Comparison of ENCODE assay signal across 19 mouse cellular contexts in the genomic region with DNA sequence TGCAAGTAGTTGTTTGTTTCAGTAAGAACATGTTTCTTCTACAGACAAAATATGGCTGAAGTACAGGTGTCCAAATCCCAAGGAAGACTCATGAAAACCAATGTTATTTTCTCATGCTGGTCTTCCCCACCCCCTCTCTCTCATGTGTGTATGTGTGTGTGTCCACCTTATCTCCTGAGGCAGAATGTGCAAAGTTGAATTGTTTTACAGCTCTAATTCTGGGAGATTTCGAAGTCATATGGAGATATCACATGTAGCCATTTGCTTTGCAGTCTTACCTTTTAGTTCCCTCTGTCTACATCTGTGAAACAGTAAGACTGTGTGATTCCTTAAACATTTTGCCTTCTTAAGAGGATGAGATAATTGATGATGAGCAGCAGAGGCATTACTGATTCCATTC.
A peak's percentile ranks its signal among the peaks of the same experiment; 100 is the strongest.
DNase-seq lines count a peak whose midpoint lies in the region; ATAC-seq and TF ChIP-seq lines count a peak whose summit lies in the region.
"Had no signal": no experiment of that assay in that cellular context is flagged by ENCODE, and none has a peak within 500 bp of the region (broad histone marks: within the 10 kb centered on the region; RNA-seq: fewer than 3 reads in every experiment).

No protein-coding gene starts in this region.

- no peak for DNase-seq in kidney, adult 2 months
- DNase-seq: adrenal gland, adult 2 months; adrenal gland, adult 8-10 months; adrenal gland, postnatal 10 days; adrenal gland, postnatal 14 days; adrenal gland, postnatal 25 days; adrenal gland, postnatal 36 days; B cell, adult 2 months; cerebellum, adult 11 months; cerebellum, adult 11-12 months; cerebellum, adult 18-20 months had no signal

- H3K36me3 ChIP-seq in intestine, embryonic 15.5 days: no peaks in the 10 kb centered on the region
- H3K36me3 ChIP-seq in intestine, postnatal 0 days (ENCODE audit: control insufficient read depth, insufficient read depth): no peaks in the 10 kb centered on the region
- no peaks in the 10 kb centered on the region for H3K36me3 ChIP-seq in intestine, embryonic 16.5 days (ENCODE audit: control insufficient read depth, insufficient read depth, low read length)
- H3K36me3 ChIP-seq in kidney, adult 2 months (ENCODE audit: control insufficient read depth, insufficient read depth, low read length): no peaks in the 10 kb centered on the region
- H3K36me3 ChIP-seq: G1E had no signal

- H3K27me3 ChIP-seq in intestine, embryonic 15.5 days (replicated peaks): no peaks in the 10 kb centered on the region
- no peaks in the 10 kb centered on the region for H3K27me3 ChIP-seq in intestine, postnatal 0 days (replicated peaks; ENCODE audit: control insufficient read depth, insufficient read depth, low read length)
- no peaks in the 10 kb centered on the region for H3K27me3 ChIP-seq in intestine, embryonic 16.5 days (replicated peaks; ENCODE audit: control insufficient read depth, insufficient read depth, low read length)
- no peaks in the 10 kb centered on the region for H3K27me3 ChIP-seq in kidney, adult 2 months (replicated peaks; ENCODE audit: control insufficient read depth, insufficient read depth, low read length)
- H3K27me3 ChIP-seq: CH12.LX had no signal

- no peak overlapping the region for H3K4me3 ChIP-seq in intestine, embryonic 15.5 days (replicated peaks)
- H3K4me3 ChIP-seq in intestine, postnatal 0 days (ENCODE audit: low read depth, low read length): no peak overlapping the region
- no peak overlapping the region for H3K4me3 ChIP-seq in intestine, embryonic 16.5 days (ENCODE audit: low read length)
- no peak overlapping the region for H3K4me3 ChIP-seq in kidney, adult 2 months (ENCODE audit: insufficient read depth, low read depth, low read length)

- no peaks in the 10 kb centered on the region for H3K9me3 ChIP-seq in intestine, embryonic 15.5 days
- H3K9me3 ChIP-seq in intestine, postnatal 0 days (ENCODE audit: control insufficient read depth): no peaks in the 10 kb centered on the region
- H3K9me3 ChIP-seq in intestine, embryonic 16.5 days (ENCODE audit: control insufficient read depth, low read length): no peaks in the 10 kb centered on the region
- H3K9me3 ChIP-seq: G1E had no signal

- 41% methylated on average over 1 of the region's 1 CpGs for WGBS in intestine, embryonic 15.5 days
- WGBS in intestine, postnatal 0 days: 24% methylated on average over 1 of the region's 1 CpGs
- 62% methylated on average over 1 of the region's 1 CpGs for WGBS in intestine, embryonic 16.5 days
- WGBS in kidney, adult 2 months: 77% methylated on average over 1 of the region's 1 CpGs

- no peak overlapping the region for H3K9ac ChIP-seq in intestine, embryonic 15.5 days
- H3K9ac ChIP-seq in intestine, postnatal 0 days (ENCODE audit: low read depth, low read length): no peak overlapping the region
- no peak overlapping the region for H3K9ac ChIP-seq in intestine, embryonic 16.5 days (ENCODE audit: low read depth, low read length)

- no peak for TF ChIP-seq POLR2A in kidney, adult 2 months (IDR thresholded peaks at IDR 0.05; ENCODE audit: low read depth, low read length)

- peak; percentile 68 for ATAC-seq in intestine, embryonic 15.5 days
- no peak for ATAC-seq in intestine, postnatal 0 days
- peak; percentile 81 for ATAC-seq in intestine, embryonic 16.5 days
- ATAC-seq: activated CD4-positive, CD25-positive, alpha-beta regulatory T cell, adult 4 months; CD4-positive, CD25-positive, alpha-beta regulatory T cell, adult 4 months; Patski had no signal

- H3K4me2 ChIP-seq in intestine, embryonic 15.5 days (replicated peaks): no peak overlapping the region
- no peak overlapping the region for H3K4me2 ChIP-seq in intestine, postnatal 0 days (replicated peaks; ENCODE audit: low read depth)
- no peak overlapping the region for H3K4me2 ChIP-seq in intestine, embryonic 16.5 days (ENCODE audit: low read depth, low read length)

- TF ChIP-seq CTCF in intestine, postnatal 0 days (IDR thresholded peaks at IDR 0.05; ENCODE audit: low read depth): no peak
- no peak for TF ChIP-seq CTCF in kidney, adult 2 months (conservative IDR thresholded peaks at IDR 0.05; ENCODE audit: insufficient read depth, insufficient read length, low read depth, low read length)

- H3K27ac ChIP-seq in intestine, embryonic 15.5 days: no peak overlapping the region
- H3K27ac ChIP-seq in intestine, postnatal 0 days (ENCODE audit: low read depth, low read length): no peak overlapping the region
- no peak overlapping the region for H3K27ac ChIP-seq in intestine, embryonic 16.5 days (ENCODE audit: low read length)
- H3K27ac ChIP-seq in kidney, adult 2 months (ENCODE audit: insufficient read depth, low read depth, low read length): no peak overlapping the region

- H3K4me1 ChIP-seq in intestine, embryonic 15.5 days (replicated peaks): no peaks in the 10 kb centered on the region
- H3K4me1 ChIP-seq in intestine, postnatal 0 days (replicated peaks; ENCODE audit: control insufficient read depth, insufficient read depth, low read length): no peaks in the 10 kb centered on the region
- H3K4me1 ChIP-seq in intestine, embryonic 16.5 days (ENCODE audit: control insufficient read depth, insufficient read depth, low read length): no peaks in the 10 kb centered on the region
- H3K4me1 ChIP-seq in kidney, adult 2 months (ENCODE audit: control insufficient read depth, insufficient read depth, low read length): no peaks in the 10 kb centered on the region
